Mouse (Mus musculus): Measurements from ENCODE around the gene Tsnax. TPM values are rescaled to one million over a fixed set of nuclear protein-coding genes. Genes with fewer than 3 reads are reported as not detected.

Tsnax gene
- total RNA-seq, 4 experiments from 2014 or later: 82.7 to 94.0 (median 89.4) TPM

GRCm38 (mm10) chr8:125043394-125043793, 30.6 kb downstream of the Tsnax start:
- no peak for DNase-seq (ENCODE audit: low spot score in 2 of 2)

- DNase-seq (ENCODE audit: low spot score in 2 of 2): no peak
These were observed 31.1 kb downstream of the Tsnax start for GRCm38 (mm10) chr8:125043935-125044334.

- no peak for DNase-seq (ENCODE audit: low spot score in 2 of 2)
These were observed 33.0 kb downstream of the Tsnax start for GRCm38 (mm10) chr8:125045760-125046159.

GRCm38 (mm10) chr8:125049051-125049750, 36.4 kb downstream of the Tsnax start:
- peak; percentile 23 to 70 for DNase-seq (ENCODE audit: low spot score in 2 of 2)

GRCm38 (mm10) chr8:125049826-125050225, 37.0 kb downstream of the Tsnax start:
- no peak for DNase-seq (ENCODE audit: low spot score in 2 of 2)

- DNase-seq (ENCODE audit: low spot score in 2 of 2): peak in 1 of 2 experiments; percentile 23
These were observed 39.2 kb downstream of the Tsnax start for GRCm38 (mm10) chr8:125052026-125052425.

GRCm38 (mm10) chr8:125053505-125054435, 41.0 kb downstream of the Tsnax start, which contains the start of gene Disc1:
Gene Disc1 (plus strand): TSS chr8:125054195.
- DNase-seq (ENCODE audit: low spot score in 2 of 2): no peak

- DNase-seq (ENCODE audit: low spot score in 2 of 2): no peak
These were observed 41.6 kb downstream of the Tsnax start for GRCm38 (mm10) chr8:125054436-125054810.

- no peak for DNase-seq (ENCODE audit: low spot score in 2 of 2)
These were observed 48.1 kb downstream of the Tsnax start for GRCm38 (mm10) chr8:125060904-125061303.

GRCm38 (mm10) chr8:125065596-125065995, 52.8 kb downstream of the Tsnax start:
- DNase-seq (ENCODE audit: low spot score in 2 of 2): no peak

GRCm38 (mm10) chr8:125066913-125067595, 54.3 kb downstream of the Tsnax start:
- DNase-seq (ENCODE audit: low spot score in 2 of 2): peak; percentile 46 to 57

GRCm38 (mm10) chr8:125067596-125067960, 54.8 kb downstream of the Tsnax start:
- DNase-seq (ENCODE audit: low spot score in 2 of 2): no peak

- DNase-seq (ENCODE audit: low spot score in 2 of 2): no peak
These were observed 55.5 kb downstream of the Tsnax start for GRCm38 (mm10) chr8:125068146-125068905.

GRCm38 (mm10) chr8:125069304-125069703, 56.5 kb downstream of the Tsnax start:
- no peak for DNase-seq (ENCODE audit: low spot score in 2 of 2)

- DNase-seq (ENCODE audit: low spot score in 2 of 2): no peak
These were observed 56.9 kb downstream of the Tsnax start for GRCm38 (mm10) chr8:125069733-125070132.

- no peak for DNase-seq (ENCODE audit: low spot score in 2 of 2)
These were observed 61.3 kb downstream of the Tsnax start for GRCm38 (mm10) chr8:125074141-125074540.

- no peak for DNase-seq (ENCODE audit: low spot score in 2 of 2)
These were observed 61.8 kb downstream of the Tsnax start for GRCm38 (mm10) chr8:125074581-125074980.

- DNase-seq (ENCODE audit: low spot score in 2 of 2): no peak
These were observed 62.6 kb downstream of the Tsnax start for GRCm38 (mm10) chr8:125075389-125075788.

GRCm38 (mm10) chr8:125077326-125077725, 64.5 kb downstream of the Tsnax start:
- no peak for DNase-seq (ENCODE audit: low spot score in 2 of 2)

GRCm38 (mm10) chr8:125078771-125079384, 66.1 kb downstream of the Tsnax start:
- DNase-seq (ENCODE audit: low spot score in 2 of 2): peak; percentile 72 to 88
